Mouse (Mus musculus) erythroblast, embryonic 14.5 days (primary cell): ENCODE data around the gene Arhgef28.

Source experiments
- GATA1 ChIP-seq: IDR thresholded peaks from 2 replicates; pipeline ENCODE4 v1.6.1; 2012; ENCODE audit warnings: low read length, inconsistent platforms, mixed read lengths
- TAL1 ChIP-seq: IDR thresholded peaks from 3 replicates; pipeline ENCODE4 v1.6.1; 2012; ENCODE audit warnings: low read length, inconsistent platforms, mixed read lengths

- TF ChIP-seq TAL1 (no peak), GATA1 (no peak)
These were observed 133.0 kb downstream of the Arhgef28 start for GRCm38 (mm10) chr13:98073190-98073589.
